Mouse (Mus musculus): ENCODE measurements around the gene Ucn.

Ucn gene

GRCm38 (mm10) chr5:31138241-31138967, at the start of gene Ucn:
TSS of gene Ucn (minus strand) at chr5:31138829.
- peak; percentile 20 for DNase-seq

GRCm38 (mm10) chr5:31183678-31184077, 45.0 kb upstream of the Ucn start:
- DNase-seq, result no peak

GRCm38 (mm10) chr5:31181183-31181770, 42.6 kb upstream of the Ucn start:
- no peak for DNase-seq

- DNase-seq, result peak; percentile 96
Observed at GRCm38 (mm10) chr5:31179766-31180630, 41.4 kb upstream of the Ucn start, which contains the start of the genes Gm29609 and Gtf3c2. TSS of gene Gm29609 (minus strand) at chr5:31179911. TSS of gene Gtf3c2 (minus strand) at chr5:31180144.

- DNase-seq, result no peak
Observed at GRCm38 (mm10) chr5:31179301-31179765, 40.7 kb upstream of the Ucn start.

- no peak for DNase-seq
Observed at GRCm38 (mm10) chr5:31168630-31169029, 30.0 kb upstream of the Ucn start.

GRCm38 (mm10) chr5:31164878-31165277, 26.2 kb upstream of the Ucn start:
- no peak for DNase-seq

- DNase-seq, result no peak
Observed at GRCm38 (mm10) chr5:31162462-31162861, 23.8 kb upstream of the Ucn start.

- DNase-seq, result peak; percentile 76
Observed at GRCm38 (mm10) chr5:31154152-31154553, 15.5 kb upstream of the Ucn start, which contains the start of gene Mpv17. TSS of gene Mpv17 (minus strand) at chr5:31154251.

- no peak for DNase-seq
Observed at GRCm38 (mm10) chr5:31153516-31154151, 15.0 kb upstream of the Ucn start.

GRCm38 (mm10) chr5:31151746-31152145, 13.1 kb upstream of the Ucn start:
- DNase-seq, result no peak

- DNase-seq, result no peak
Observed at GRCm38 (mm10) chr5:31149781-31150180, 11.2 kb upstream of the Ucn start.

GRCm38 (mm10) chr5:31138968-31139425, 368 bp upstream of the Ucn start:
- DNase-seq, result no peak

GRCm38 (mm10) chr5:31137658-31138057, 971 bp downstream of the Ucn start:
- no peak for DNase-seq

GRCm38 (mm10) chr5:31136730-31137424, 1.8 kb downstream of the Ucn start:
- peak; percentile 31 for DNase-seq

- no peak for DNase-seq
Observed at GRCm38 (mm10) chr5:31126050-31126449, 12.6 kb downstream of the Ucn start.

GRCm38 (mm10) chr5:31123481-31123880, 15.1 kb downstream of the Ucn start:
- no peak for DNase-seq

- DNase-seq, result no peak
Observed at GRCm38 (mm10) chr5:31121111-31121510, 17.5 kb downstream of the Ucn start.

GRCm38 (mm10) chr5:31116912-31117311, 21.7 kb downstream of the Ucn start:
- DNase-seq, result no peak

GRCm38 (mm10) chr5:31116354-31116753, 22.3 kb downstream of the Ucn start, which contains the start of gene Trim54:
TSS of gene Trim54 (plus strand) at chr5:31116712.
- no peak for DNase-seq

- DNase-seq, result no peak
Observed at GRCm38 (mm10) chr5:31110781-31111180, 27.8 kb downstream of the Ucn start.

- no peak for DNase-seq
Observed at GRCm38 (mm10) chr5:31108000-31108490, 30.6 kb downstream of the Ucn start, which contains the start of gene Slc30a3. TSS of gene Slc30a3 (minus strand) at chr5:31108237.
